Mouse (Mus musculus): Measurements from ENCODE around the gene Gm20695. TPM values are rescaled to one million over a fixed set of nuclear protein-coding genes. Genes with fewer than 3 reads are reported as not detected.

Gene Gm20695
- total RNA-seq, 2 experiments from 2014 or later = 1.2 TPM; not detected in 1

DNA sequence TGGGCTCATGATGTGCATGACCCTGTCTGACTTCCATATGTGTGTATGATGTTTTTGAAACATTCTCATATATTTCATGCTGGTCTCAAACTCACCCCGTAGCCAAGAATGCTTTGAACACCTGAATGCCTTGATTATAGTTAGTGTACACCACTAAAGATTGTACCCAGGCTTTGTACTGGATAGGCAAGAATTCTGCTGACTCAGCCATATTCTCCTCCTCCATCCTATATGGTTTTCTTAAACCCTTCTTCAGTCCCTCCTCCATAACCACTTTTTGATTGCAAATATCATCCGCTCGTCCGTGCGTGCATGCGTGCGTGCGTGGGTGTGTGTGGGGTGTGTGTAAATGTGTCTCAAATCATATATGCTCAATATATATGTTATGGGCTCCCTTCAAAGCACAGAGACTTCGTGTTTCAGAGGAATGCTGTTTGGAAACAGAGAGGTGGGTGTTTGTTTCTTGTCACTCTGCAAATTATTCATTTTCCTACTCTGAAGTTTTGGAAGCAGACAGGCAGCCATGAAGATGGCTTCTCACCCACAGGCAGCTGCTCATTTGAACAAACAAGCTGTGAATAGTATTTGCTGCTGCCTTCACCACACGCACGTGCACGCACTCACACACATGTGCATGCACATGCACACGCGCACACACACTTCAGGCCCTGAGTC, 7.3 kb downstream of the Gm20695 start:
- intact Hi-C loops (cut with DNase I) = no loop called here
- no peak for DNase-seq (ENCODE audit: low spot score in 2 of 2)

DNA sequence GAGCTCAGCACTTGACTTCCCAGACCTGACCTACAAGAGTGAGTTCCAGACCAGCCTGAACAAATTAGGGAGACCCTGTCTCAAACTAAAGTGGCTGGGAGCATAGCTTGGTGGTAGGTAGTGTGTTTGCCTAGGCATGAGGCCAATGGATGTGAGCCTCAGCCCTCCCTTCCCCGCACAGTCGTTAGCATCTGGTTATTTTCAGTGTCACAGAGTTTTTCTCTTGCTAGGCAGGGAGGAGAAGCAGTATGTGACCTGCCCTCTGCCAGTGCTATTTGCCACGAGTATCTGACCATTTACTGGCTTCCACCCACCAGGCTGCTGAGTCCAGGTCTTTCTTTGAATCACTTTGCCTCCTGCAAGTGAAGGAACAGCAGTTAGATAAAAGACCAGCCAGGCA, 9.3 kb downstream of the Gm20695 start:
- DNase-seq (ENCODE audit: low spot score in 2 of 2) = no peak
- intact Hi-C loops (cut with DNase I) = no loop called here

DNA sequence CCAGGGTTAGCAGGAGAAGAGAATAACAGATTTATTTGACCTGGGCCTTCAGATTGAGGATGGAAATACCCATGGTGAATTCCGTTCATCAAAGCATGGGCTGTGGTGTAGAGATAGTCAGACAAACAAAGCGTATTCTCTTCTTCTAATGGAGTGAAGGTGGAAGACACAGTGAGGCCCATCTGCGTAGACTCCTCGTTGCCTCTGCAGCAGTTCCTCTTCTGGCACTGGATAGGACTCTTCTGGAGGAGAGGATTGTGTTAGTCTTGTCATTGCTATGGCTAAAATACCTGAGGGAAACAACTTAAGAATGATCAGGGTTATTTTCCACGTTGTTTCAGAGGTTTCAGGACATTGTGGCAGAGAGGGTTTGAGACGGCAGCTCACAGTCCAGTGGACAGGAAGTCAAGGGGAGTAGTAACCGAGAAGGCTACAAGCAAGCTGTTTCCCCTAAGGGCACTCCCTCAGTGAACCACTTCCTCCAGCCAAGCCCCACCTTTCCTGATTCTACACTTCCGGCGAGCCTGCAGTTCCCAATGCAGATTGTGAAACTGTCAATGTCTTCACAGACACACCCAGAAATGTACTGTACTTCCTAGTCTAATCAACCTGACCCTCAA, 10.8 kb downstream of the Gm20695 start:
- intact Hi-C loops (cut with DNase I) = no loop called here
- DNase-seq (ENCODE audit: low spot score in 2 of 2) = no peak

DNA sequence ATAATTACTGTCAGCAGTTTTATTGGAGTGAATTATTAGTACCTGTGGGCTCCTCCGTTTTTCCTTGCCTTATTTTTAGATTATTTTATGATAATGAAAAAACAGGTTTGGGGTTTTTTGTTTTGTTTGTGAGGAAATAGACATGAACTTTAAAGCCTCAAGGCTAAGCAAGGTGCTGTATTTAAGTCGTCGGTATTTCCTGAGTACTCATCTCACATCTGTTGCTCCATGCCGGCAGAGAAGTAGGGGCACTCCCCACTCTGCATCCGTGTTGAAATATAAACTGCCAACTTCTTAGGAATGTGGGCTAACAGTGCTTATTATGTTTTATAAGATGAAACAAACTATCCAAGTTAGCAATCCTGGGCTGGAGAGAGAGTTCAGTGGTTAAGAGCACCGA, 11.6 kb downstream of the Gm20695 start:
- intact Hi-C loops (cut with DNase I) = no loop called here
- no peak for DNase-seq (ENCODE audit: low spot score in 2 of 2)

DNA sequence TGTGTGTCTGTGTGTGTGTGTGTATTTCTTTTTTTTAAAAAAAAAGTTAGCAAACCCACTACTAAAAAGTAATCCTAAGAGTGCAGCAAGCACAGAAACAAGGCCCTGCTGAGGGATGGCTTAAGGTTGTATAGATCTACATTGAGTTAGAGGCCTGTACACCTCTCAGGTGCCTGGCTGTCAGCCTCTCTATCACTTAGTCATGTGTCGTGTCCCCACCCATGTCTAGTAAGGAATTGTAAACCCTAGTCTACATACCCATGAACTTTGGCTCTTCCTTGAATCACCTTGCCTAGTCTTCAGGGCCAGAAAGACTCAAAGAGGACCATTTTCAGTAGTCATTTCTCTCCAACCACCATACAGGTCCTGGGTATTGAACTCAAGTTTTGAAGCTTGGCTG, 12.1 kb downstream of the Gm20695 start:
- no peak for DNase-seq (ENCODE audit: low spot score in 2 of 2)
- intact Hi-C loops (cut with DNase I) = no loop called here

DNA sequence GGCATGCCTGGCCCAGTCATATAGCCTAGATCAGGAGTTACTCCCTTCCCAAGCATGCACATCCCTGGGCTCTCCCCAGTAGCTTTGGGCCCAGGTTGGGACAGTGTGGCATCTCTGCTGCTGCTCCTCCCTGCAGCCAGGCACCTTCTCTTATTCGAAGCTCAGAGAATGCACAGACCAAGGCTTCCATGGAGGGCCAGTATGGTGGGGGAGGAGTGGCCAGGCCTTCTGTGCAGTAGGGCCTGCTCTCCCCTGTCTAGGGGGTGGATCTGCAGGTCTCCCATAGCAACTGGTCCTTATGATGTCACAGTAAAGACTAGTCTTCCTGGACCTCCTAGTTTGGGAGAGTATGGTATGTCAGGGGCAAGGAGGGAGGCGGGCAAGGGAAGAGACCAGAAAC, 23.0 kb downstream of the Gm20695 start:
- no peak for DNase-seq (ENCODE audit: low spot score in 2 of 2)
- intact Hi-C loops (cut with DNase I) = no loop called here

DNA sequence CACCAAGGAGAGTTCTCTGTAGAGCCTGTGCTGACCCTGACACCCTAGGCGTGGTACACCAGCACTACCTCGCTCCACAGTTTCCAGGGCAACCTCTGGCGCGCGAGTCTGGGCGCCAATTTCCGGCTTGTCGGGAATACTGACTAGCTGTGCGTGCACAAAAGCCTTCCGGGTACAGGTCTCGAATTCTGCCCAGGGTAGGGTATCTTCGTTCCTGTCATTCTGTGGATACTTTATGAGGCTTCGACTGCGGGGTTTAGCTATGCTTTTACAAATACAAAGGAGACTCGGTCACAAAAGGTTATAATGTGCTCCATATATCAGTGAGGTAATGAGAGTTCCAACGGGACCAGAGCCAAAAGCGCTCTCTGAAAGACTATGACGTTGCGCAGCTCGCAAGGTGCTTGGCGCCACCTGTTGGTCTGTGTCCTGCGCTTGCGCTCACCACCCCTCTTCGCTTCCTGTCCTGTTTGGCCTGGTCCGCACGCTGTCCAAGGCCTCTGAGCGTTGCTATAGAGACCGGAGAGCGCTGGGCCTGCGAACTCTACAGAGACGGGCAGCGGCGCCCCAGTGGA, 24.2 kb downstream of the Gm20695 start, which contains the start of the genes 1700037C18Rik and Cluap1:
Gene 1700037C18Rik (minus strand): TSS at position 153 of the 575 bp plus-strand sequence.
Gene Cluap1 (plus strand): TSS at position 265 of the 575 bp plus-strand sequence.
- DNase-seq (ENCODE audit: low spot score in 2 of 2) = peak; percentile 92 to 95
- intact Hi-C loops (cut with DNase I) = no loop called here

DNA sequence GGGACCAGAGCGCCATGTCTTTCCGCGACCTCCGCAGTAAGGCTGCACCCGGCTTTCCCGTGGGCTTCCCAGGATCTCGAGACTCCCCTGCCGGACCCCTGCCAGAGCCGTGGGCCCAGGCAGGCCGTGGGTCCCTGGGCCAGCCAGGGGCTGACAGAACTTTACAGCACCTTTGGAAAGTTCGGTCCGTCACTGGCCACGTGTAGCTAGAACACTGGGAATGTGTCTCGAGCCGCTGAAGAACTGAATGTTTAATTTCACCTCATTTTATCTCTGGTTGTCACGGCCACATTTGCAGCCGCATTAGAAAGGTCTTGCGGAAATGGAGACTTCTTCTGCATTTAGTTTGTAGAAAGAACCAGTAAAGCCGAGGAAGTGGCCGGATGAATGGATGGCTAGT, 24.7 kb downstream of the Gm20695 start:
- DNase-seq (ENCODE audit: low spot score in 2 of 2) = no peak
- intact Hi-C loops (cut with DNase I) = no loop called here

DNA sequence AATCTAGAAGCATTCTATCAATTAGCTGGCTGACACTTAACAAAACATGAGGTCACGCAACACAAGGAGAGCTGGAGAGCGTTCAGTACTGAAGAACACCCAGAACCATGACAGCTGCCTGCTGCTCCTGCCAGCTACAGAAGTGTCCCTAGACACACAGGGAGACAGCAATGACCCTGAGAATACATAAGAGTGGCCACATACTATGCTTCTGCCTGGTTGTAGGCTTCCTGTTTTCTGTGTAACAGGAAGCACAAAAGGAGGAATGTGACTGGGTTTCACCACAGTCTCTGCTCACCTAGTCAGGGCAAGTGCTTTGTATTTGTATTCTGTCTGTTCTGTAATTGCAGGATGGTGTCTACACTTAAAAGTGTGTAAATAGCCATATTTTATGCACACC, 36.3 kb downstream of the Gm20695 start:
- intact Hi-C loops (cut with DNase I) = no loop called here

DNA sequence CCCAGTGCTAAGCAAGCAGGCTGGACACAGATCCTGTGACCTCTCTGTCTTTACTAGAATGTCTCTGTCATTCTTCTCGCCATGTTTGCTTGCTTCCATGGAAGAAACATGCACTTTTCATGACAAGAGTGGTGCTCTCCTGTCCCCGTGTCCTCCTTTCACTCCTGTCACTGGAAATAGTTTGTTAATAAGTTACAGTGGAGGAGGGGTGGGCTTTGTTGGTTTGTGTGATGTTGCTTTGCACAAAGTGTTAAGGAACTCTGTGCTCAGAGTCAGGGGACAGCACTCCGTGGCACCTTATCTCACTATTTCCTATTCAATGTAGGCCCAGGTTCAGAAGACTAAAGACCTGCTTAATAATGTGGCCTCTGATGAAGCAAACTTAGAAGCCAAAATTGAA, 39.1 kb downstream of the Gm20695 start:
- intact Hi-C loops (cut with DNase I) = no loop called here
- DNase-seq (ENCODE audit: low spot score in 2 of 2) = no peak

More for the DNA sequence above, 36.3 kb downstream of the Gm20695 start:
- no peak for DNase-seq (ENCODE audit: low spot score in 2 of 2)

DNA sequence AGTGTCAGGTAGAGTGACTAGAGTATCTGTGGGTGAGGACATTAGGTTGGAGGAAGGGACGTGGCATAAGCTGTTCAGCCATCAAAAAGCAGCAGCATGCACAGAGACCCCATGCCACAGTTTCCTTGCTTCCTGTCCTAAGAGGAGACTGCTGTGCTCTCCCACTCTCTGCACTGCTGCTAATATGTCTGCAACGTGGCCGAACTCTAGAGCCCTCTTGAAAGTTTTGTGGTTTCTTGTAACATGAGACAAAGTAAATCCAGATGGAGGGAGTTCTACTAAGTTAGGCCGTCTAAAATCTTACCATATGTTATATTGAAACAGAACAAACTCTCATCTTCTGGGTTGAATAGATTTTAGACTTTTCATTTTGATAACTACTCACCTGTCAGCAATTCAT, 39.5 kb downstream of the Gm20695 start:
- DNase-seq (ENCODE audit: low spot score in 2 of 2) = no peak
- intact Hi-C loops (cut with DNase I) = no loop called here

DNA sequence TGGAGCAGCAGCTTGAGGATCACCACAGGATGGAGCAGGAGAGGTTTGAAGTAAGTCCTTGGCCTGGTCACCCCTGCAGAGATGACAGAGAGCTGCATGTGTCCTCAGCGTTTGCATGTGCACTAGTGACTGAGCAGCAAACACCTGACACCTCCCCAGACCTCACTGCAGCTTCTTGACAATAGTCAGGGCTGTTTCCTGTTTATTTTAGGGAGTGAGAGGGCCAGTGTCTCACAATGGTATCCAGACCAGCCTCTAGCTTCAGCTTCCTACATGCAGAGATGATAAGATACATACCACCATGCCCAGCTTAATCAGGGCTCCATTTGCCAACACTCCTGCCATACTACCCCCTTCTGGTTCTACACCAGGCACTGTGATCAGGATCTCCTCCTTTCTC, 44.1 kb downstream of the Gm20695 start:
- intact Hi-C loops (cut with DNase I) = no loop called here
- no peak for DNase-seq (ENCODE audit: low spot score in 2 of 2)

DNA sequence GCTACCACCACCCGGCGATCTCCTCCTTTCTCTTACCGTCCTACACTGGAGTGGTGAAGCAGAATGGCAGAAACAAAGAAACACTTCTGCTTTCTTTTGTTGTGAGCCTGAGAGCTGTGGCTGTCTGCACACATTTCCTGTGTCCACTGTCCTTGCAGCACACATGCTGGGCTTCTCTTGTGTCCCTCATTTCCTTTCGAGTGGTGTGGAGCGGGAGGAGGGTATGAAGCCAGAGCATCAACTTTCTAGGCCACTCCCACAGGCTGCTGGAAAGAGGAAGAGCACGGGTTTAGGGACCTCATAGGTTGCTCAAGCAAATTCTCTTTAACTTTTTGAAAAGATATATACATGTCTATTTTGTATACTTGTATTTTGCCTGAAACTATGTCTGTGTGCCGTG, 44.7 kb downstream of the Gm20695 start:
- intact Hi-C loops (cut with DNase I) = no loop called here
- DNase-seq (ENCODE audit: low spot score in 2 of 2) = no peak

DNA sequence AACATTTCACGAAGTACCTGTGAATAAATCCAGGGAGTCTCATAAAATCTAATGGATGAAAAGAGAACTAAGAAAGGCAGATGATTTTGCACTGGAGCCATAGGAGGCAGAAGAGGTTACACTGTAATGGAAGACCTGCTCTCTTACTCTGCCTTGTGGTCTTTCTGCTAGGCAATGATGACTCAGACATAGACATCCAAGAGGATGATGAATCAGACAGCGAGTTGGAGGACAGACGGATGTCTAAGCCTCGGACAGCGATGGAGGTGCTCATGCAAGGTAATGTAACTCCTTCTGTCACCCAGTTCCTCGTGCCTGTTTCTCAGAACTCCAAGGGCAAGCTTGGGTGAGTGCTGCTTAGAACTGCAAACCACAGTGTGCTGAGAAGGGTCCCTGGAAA, 49.1 kb downstream of the Gm20695 start:
- intact Hi-C loops (cut with DNase I) = no loop called here
- DNase-seq (ENCODE audit: low spot score in 2 of 2) = no peak

DNA sequence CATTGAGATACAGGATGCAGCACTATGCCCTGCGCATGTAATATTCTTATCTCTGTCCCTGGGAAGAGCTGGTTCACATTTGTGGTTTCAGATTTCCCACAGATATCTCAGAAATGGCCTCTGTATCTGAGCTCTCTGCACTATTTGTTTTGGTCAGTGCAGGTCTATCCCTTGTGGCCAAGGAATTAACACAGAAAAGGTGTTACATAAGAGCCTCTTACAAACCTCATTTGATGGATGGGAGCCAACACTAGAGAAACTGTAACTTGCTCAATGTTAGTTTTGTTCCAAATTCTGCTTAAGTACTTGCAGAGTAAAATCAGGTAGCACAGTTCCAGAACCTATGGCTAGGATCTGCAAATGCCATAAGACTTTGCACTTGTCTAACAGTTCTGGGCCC, 49.6 kb downstream of the Gm20695 start:
- no peak for DNase-seq (ENCODE audit: low spot score in 2 of 2)
- intact Hi-C loops (cut with DNase I) = no loop called here

DNA sequence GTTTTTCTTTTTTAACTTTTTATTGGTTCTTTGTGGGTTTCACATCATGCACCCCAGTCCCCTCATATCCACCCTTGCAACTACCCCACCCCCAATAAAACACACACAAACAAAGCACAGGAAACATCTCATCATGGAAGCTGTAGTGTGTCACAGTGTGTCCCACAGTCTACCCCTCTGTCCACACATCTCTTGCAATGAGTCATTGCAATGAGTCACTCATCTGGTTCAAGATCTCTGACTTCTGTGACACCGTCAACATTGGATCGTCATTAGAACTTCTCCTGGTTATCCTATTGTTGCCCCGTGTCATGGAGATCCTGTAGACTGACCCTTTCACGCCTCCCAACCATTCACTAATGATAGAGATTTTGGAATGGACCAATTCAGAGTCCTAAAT, 50.3 kb downstream of the Gm20695 start:
- DNase-seq (ENCODE audit: low spot score in 2 of 2) = no peak
- intact Hi-C loops (cut with DNase I) = no loop called here

DNA sequence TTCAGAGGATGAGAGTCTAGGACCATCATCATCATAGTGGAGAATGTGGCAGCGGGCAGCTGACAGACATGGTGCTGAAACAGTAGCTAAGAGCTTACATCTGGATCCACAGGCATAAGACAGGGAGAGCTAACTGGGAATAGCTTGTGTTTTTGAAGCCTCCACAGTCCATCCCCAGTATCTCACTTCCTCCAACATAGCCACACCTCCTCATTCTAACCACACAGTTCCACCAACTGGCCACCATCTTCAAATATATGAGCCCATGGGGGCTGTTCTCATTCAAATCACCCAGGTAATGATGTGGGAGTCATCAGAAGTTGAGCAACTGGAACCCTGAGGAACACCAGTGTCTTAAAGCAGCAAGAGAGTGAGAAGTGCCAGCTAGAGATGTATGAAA, 66.7 kb downstream of the Gm20695 start:
- no peak for DNase-seq (ENCODE audit: low spot score in 2 of 2)
- intact Hi-C loops (cut with DNase I) = no loop called here

DNA sequence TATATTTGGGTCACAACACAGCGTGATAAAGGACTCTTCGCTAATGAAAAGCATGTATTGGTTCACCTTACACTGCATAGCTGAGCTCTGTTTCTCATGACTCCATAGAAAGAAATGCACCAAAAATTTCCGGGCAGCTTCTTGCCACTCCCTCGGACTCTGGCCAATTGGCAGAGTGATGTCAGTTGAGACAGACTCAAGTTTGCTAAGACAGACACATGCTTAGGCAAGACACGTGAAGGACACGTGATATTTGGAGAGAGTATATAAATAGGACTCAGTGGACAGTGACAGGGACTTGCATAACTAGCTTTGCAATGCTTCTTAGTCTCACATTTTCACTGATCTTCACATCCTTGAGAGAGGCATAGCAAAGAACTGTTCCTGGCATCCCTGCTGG, 71.9 kb downstream of the Gm20695 start:
- intact Hi-C loops (cut with DNase I) = no loop called here
- no peak for DNase-seq (ENCODE audit: low spot score in 2 of 2)

DNA sequence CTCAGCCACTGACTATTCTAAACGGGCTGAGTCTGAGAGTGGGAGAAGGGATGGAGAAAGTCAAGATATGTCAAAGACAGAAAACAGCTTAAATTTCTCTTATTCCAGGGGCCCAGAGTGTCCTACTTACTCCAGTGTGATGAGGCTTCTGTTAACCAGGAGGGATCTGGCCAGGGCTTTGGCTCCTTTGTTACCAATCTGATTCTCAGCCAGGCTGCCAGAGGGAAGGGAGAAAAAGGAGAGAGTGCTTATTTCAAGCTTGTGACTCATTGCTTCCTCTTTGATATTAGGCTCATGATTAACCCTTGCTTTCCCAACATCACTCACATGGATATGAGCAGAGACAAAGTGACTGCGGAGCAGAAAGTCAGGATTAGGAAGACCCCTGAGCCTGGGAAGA, 74.8 kb downstream of the Gm20695 start:
- no peak for DNase-seq (ENCODE audit: low spot score in 2 of 2)
- intact Hi-C loops (cut with DNase I) = no loop called here

DNA sequence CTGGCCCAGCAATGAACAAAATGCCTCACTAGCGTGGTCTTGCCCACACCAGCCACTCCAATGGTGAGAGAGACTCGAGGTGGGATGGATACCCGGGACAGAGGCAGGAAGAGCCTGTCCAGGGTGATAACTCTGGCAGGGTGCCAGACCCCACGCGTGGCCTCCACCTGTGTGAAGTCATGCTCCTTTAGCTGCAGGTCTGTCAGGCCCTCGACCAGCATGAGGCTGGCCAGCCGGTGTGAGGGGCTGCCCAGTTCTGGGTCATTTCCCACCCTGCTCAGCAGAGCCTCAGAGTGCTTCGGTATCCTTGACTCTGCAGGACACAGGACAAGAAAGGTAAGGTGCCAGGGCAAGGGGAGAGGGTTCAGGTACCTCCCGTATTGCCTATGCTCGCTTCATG, 80.5 kb downstream of the Gm20695 start:
- intact Hi-C loops (cut with DNase I) = no loop called here
- no peak for DNase-seq (ENCODE audit: low spot score in 2 of 2)

DNA sequence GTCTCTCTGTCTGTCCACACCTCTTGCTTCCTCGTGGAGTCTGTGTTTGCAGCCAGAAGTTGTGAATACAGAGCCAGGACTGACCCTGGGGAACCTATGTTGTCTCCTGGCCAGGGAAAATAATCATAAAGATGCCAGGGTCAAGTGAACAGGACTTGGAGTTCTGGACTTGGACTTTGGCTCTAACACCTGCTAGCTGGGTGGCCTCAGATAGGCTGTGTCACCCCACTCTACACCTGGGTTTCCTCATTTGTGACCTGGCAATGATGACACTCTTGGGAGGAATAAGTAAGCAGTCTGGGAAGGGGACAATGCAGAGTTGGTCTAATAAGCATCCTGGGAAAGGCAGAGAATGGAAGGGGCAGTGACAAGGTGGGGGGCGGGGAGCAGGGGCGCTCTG, 81.1 kb downstream of the Gm20695 start:
- no peak for DNase-seq (ENCODE audit: low spot score in 2 of 2)
- intact Hi-C loops (cut with DNase I) = no loop called here

Data from left cerebral cortex, postnatal 36 days (tissue).